Mouse (Mus musculus): ENCODE data around the gene Pxk. TPM values are rescaled to one million over a fixed set of nuclear protein-coding genes. Genes with fewer than 3 reads are reported as not detected.
A peak's percentile ranks its signal among the peaks of the same experiment; 100 is the strongest.
"Not testable (repeated sequence)": the region's sequence is repeated elsewhere in the genome, so short reads cannot be mapped to it uniquely, and the experiment has no call there.

Gene Pxk
- polyA plus RNA-seq, 1 experiment = 66.7 TPM

DNA sequence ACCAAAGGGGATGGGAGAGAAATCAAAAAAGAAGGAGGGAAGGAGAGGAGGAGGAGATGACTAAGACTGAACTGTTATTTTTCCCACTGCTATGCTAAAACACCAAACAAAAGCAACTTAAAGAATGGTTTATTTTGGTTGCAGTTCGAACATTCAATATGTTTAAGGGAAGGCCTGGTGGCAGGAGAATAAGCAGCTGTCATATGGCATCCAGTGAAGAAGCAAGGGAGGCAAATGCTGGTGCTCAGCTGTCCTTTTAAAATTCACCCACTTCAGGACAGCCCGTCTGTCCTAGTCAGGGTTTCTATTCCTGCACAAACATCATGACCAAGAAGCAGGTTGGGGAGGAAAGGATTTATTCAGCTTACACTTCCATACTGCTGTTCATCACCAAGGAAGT, 19.4 kb downstream of the Pxk start:
- no peak for DNase-seq
- Histone ChIP-seq H3K4me3 (replicated peaks; ENCODE audit: insufficient read depth, low read depth, low read length) (no peak overlapping the region), H3K4me1 (ENCODE audit: control insufficient read depth, insufficient read depth, low read length) (peaks cover 16% of the 10 kb centered on the region), H3K27me3 (ENCODE audit: control insufficient read depth, insufficient read depth, low read length) (no peaks in the 10 kb centered on the region), H3K27ac (ENCODE audit: insufficient read depth, low read length) (no peak overlapping the region)
- TF ChIP-seq POLR2A (IDR thresholded peaks at IDR 0.05; ENCODE audit: borderline replicate concordance, insufficient read depth, low read length) = no peak
- no peak for TF ChIP-seq CTCF (IDR thresholded peaks at IDR 0.05; ENCODE audit: borderline replicate concordance, insufficient read depth, low read depth, low read length)
- 90% methylated on average over 2 of the region's 2 CpGs for WGBS

GRCm38 (mm10) chr14:8119454-8119853, 21.4 kb downstream of the Pxk start:
- WGBS = 82% methylated on average over 5 of the region's 5 CpGs
- peaks cover 7% of the 10 kb centered on the region for H3K4me1 ChIP-seq (ENCODE audit: control insufficient read depth, insufficient read depth, low read length)
- no peak for TF ChIP-seq POLR2A (IDR thresholded peaks at IDR 0.05; ENCODE audit: borderline replicate concordance, insufficient read depth, low read length)
- TF ChIP-seq CTCF (IDR thresholded peaks at IDR 0.05; ENCODE audit: borderline replicate concordance, insufficient read depth, low read depth, low read length) = no peak

GRCm38 (mm10) chr14:8119904-8120303, 21.9 kb downstream of the Pxk start:
- no peak for DNase-seq
- Histone ChIP-seq H3K27me3 (ENCODE audit: control insufficient read depth, insufficient read depth, low read length) (no peaks in the 10 kb centered on the region), H3K27ac (ENCODE audit: insufficient read depth, low read length) (no peak overlapping the region), H3K4me3 (replicated peaks; ENCODE audit: insufficient read depth, low read depth, low read length) (no peak overlapping the region), H3K4me1 (ENCODE audit: control insufficient read depth, insufficient read depth, low read length) (peaks cover 7% of the 10 kb centered on the region)
- no peak for TF ChIP-seq POLR2A (IDR thresholded peaks at IDR 0.05; ENCODE audit: borderline replicate concordance, insufficient read depth, low read length)
- no peak for TF ChIP-seq CTCF (IDR thresholded peaks at IDR 0.05; ENCODE audit: borderline replicate concordance, insufficient read depth, low read depth, low read length)
- WGBS = 84% methylated on average over 3 of the region's 3 CpGs

More at GRCm38 (mm10) chr14:8119454-8119853, 21.4 kb downstream of the Pxk start:
- no peak overlapping the region for H3K27ac ChIP-seq (ENCODE audit: insufficient read depth, low read length)
- no peak for DNase-seq
- H3K4me3 ChIP-seq (replicated peaks; ENCODE audit: insufficient read depth, low read depth, low read length) = no peak overlapping the region
- H3K27me3 ChIP-seq (ENCODE audit: control insufficient read depth, insufficient read depth, low read length) = no peaks in the 10 kb centered on the region

GRCm38 (mm10) chr14:8123141-8123540, 25.1 kb downstream of the Pxk start:
- H3K4me3 ChIP-seq (replicated peaks; ENCODE audit: insufficient read depth, low read depth, low read length) = no peak overlapping the region
- peak; percentile 43 to 72 for DNase-seq
- WGBS = 25% methylated on average over 7 of the region's 7 CpGs
- H3K27me3 ChIP-seq (ENCODE audit: control insufficient read depth, insufficient read depth, low read length) = no peaks in the 10 kb centered on the region
- H3K27ac ChIP-seq (ENCODE audit: insufficient read depth, low read length) = no peak overlapping the region
- H3K4me1 ChIP-seq (ENCODE audit: control insufficient read depth, insufficient read depth, low read length) = no peaks in the 10 kb centered on the region
- TF ChIP-seq POLR2A (IDR thresholded peaks at IDR 0.05; ENCODE audit: borderline replicate concordance, insufficient read depth, low read length) (no peak), CTCF (IDR thresholded peaks at IDR 0.05; ENCODE audit: borderline replicate concordance, insufficient read depth, low read depth, low read length) (no peak)

DNA sequence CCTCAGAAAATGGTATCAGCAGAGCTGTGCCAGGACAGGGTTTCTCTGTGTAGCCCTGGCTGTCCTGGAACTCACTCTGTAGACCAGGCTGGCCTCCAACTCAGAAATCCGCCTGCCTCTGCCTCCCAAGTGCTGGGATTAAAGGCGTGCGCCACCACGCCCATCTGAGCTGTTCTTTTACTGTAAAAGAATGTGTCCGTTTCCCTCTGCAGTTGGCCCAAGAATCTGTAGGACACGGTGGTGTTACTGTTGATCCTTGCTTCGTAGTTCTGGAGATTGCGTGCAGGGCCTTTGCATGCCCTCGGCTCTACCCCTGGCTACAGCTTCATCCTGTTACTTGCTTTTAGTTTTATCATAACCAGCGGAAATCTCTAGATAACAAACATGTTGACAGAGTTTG, 25.6 kb downstream of the Pxk start:
- not testable (repeated sequence) for H3K4me1 ChIP-seq (ENCODE audit: control insufficient read depth, insufficient read depth, low read length); H3K27ac ChIP-seq (ENCODE audit: insufficient read depth, low read length); H3K27me3 ChIP-seq (ENCODE audit: control insufficient read depth, insufficient read depth, low read length); H3K4me3 ChIP-seq (replicated peaks; ENCODE audit: insufficient read depth, low read depth, low read length); DNase-seq
- WGBS = 97% methylated on average over 10 of the region's 10 CpGs

- TF ChIP-seq POLR2A (IDR thresholded peaks at IDR 0.05; ENCODE audit: borderline replicate concordance, insufficient read depth, low read length) = no peak
- H3K27ac ChIP-seq (ENCODE audit: insufficient read depth, low read length) = no peak overlapping the region
- no peaks in the 10 kb centered on the region for H3K4me1 ChIP-seq (ENCODE audit: control insufficient read depth, insufficient read depth, low read length)
- WGBS = 84% methylated on average over 7 of the region's 7 CpGs
- no peak for DNase-seq
- no peaks in the 10 kb centered on the region for H3K27me3 ChIP-seq (ENCODE audit: control insufficient read depth, insufficient read depth, low read length)
- H3K4me3 ChIP-seq (replicated peaks; ENCODE audit: insufficient read depth, low read depth, low read length) = no peak overlapping the region
Measured at GRCm38 (mm10) chr14:8124046-8124881, 26.3 kb downstream of the Pxk start.

DNA sequence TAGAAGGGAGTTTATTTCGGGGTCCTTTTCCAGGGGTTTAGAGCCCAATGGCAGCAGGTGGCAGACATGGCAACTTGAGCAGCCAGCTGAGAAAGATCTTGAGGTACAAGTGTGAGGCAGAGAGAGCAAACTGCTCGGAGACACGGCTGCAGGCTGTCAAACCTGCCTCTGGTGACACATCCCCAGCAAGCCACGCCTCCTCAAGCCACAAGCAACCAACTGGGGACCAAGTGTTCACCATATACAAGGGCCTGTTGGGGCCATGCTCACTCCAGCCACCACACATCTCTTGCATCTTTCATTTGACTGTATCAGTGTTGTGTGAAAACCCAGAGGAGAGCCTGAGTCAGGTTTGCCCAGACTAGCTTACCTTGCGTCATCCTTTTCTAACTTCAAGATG, 30.0 kb downstream of the Pxk start:
- no peaks in the 10 kb centered on the region for H3K27me3 ChIP-seq (ENCODE audit: control insufficient read depth, insufficient read depth, low read length)
- peaks cover 12% of the 10 kb centered on the region for H3K4me1 ChIP-seq (ENCODE audit: control insufficient read depth, insufficient read depth, low read length)
- no peak for DNase-seq
- TF ChIP-seq POLR2A (IDR thresholded peaks at IDR 0.05; ENCODE audit: borderline replicate concordance, insufficient read depth, low read length) (no peak), CTCF (IDR thresholded peaks at IDR 0.05; ENCODE audit: borderline replicate concordance, insufficient read depth, low read depth, low read length) (no peak)
- H3K4me3 ChIP-seq (replicated peaks; ENCODE audit: insufficient read depth, low read depth, low read length) = no peak overlapping the region
- 78% methylated on average over 5 of the region's 5 CpGs for WGBS
- H3K27ac ChIP-seq (ENCODE audit: insufficient read depth, low read length) = no peak overlapping the region

- 80% methylated on average over 8 of the region's 8 CpGs for WGBS
- H3K4me3 ChIP-seq (replicated peaks; ENCODE audit: insufficient read depth, low read depth, low read length) = no peak overlapping the region
- DNase-seq = no peak
- no peak for TF ChIP-seq CTCF (IDR thresholded peaks at IDR 0.05; ENCODE audit: borderline replicate concordance, insufficient read depth, low read depth, low read length)
- no peak for TF ChIP-seq POLR2A (IDR thresholded peaks at IDR 0.05; ENCODE audit: borderline replicate concordance, insufficient read depth, low read length)
- no peaks in the 10 kb centered on the region for H3K27me3 ChIP-seq (ENCODE audit: control insufficient read depth, insufficient read depth, low read length)
- no peak overlapping the region for H3K27ac ChIP-seq (ENCODE audit: insufficient read depth, low read length)
- peaks cover 26% of the 10 kb centered on the region for H3K4me1 ChIP-seq (ENCODE audit: control insufficient read depth, insufficient read depth, low read length)
Measured at GRCm38 (mm10) chr14:8132789-8133188, 34.8 kb downstream of the Pxk start.

Measured in cerebellum, adult 2 months (tissue).